9 mouse cellular contexts compared by ENCODE assay signal in genomic region chr10:43751881-43752675, GRCm38 (mm10).
A peak's percentile ranks its signal among the peaks of the same experiment; 100 is the strongest.
DNase-seq lines count a peak whose midpoint lies in the region; ATAC-seq lines count a peak whose summit lies in the region.
"Had no signal": no experiment of that assay in that cellular context is flagged by ENCODE, and none has a peak within 500 bp of the region (broad histone marks: within the 10 kb centered on the region; RNA-seq: fewer than 3 reads in every experiment).

No protein-coding gene starts in this region.

- no peaks in the 10 kb centered on the region for H3K9me3 ChIP-seq in lung, embryonic 16.5 days (ENCODE audit: control insufficient read depth, low read length)
- H3K9me3 ChIP-seq in forebrain, embryonic 15.5 days = no peaks in the 10 kb centered on the region
- H3K9me3 ChIP-seq: heart, embryonic 15.5 days had no signal

- H3K27me3 ChIP-seq in lung, embryonic 16.5 days (ENCODE audit: control insufficient read depth, insufficient read depth, low read depth, low read length) = no peaks in the 10 kb centered on the region
- H3K27me3 ChIP-seq in forebrain, embryonic 15.5 days = no peaks in the 10 kb centered on the region
- H3K27me3 ChIP-seq: heart, embryonic 15.5 days had no signal

- no peaks in the 10 kb centered on the region for H3K36me3 ChIP-seq in lung, embryonic 16.5 days (ENCODE audit: control insufficient read depth, insufficient read depth, low read length)
- no peaks in the 10 kb centered on the region for H3K36me3 ChIP-seq in forebrain, embryonic 15.5 days
- H3K36me3 ChIP-seq: heart, embryonic 15.5 days had no signal

- WGBS in lung, embryonic 16.5 days = 43% methylated on average over 5 of the region's 5 CpGs
- WGBS in forebrain, embryonic 15.5 days = 69% methylated on average over 5 of the region's 5 CpGs

- H3K27ac ChIP-seq in lung, embryonic 16.5 days (ENCODE audit: low read length) = 0 out of 2 replicates have a peak overlapping the region, but pooled peaks have one; percentile 43
- H3K27ac ChIP-seq in forebrain, embryonic 15.5 days (replicated peaks) = no peak overlapping the region
- H3K27ac ChIP-seq: heart, embryonic 15.5 days had no signal

- peaks cover 8% of the 10 kb centered on the region for H3K4me1 ChIP-seq in lung, embryonic 16.5 days (replicated peaks; ENCODE audit: control insufficient read depth, insufficient read depth, low read length)
- no peaks in the 10 kb centered on the region for H3K4me1 ChIP-seq in forebrain, embryonic 15.5 days

- no peak overlapping the region for H3K9ac ChIP-seq in lung, embryonic 16.5 days (ENCODE audit: low read length)
- H3K9ac ChIP-seq in forebrain, embryonic 15.5 days (replicated peaks) = no peak overlapping the region
- H3K9ac ChIP-seq: heart, embryonic 15.5 days had no signal

- ATAC-seq in granulocyte monocyte progenitor cell, adult 5-6 weeks (replicated peaks; ENCODE audit: poor library complexity, severe bottlenecking) = peak; percentile 99
- ATAC-seq in lung, embryonic 16.5 days (ENCODE audit: low read depth) = peak; percentile 94
- ATAC-seq in forebrain, embryonic 15.5 days (replicated peaks) = no peak

- H3K4me2 ChIP-seq in lung, embryonic 16.5 days (ENCODE audit: low read depth, low read length) = no peak overlapping the region
- H3K4me2 ChIP-seq in forebrain, embryonic 15.5 days (replicated peaks) = no peak overlapping the region
- H3K4me2 ChIP-seq: heart, embryonic 15.5 days had no signal

- H3K4me3 ChIP-seq in lung, embryonic 16.5 days (ENCODE audit: low read length) = no peak overlapping the region
- no peak overlapping the region for H3K4me3 ChIP-seq in forebrain, embryonic 15.5 days
- H3K4me3 ChIP-seq: heart, embryonic 15.5 days had no signal

- DNase-seq in layer of hippocampus, adult 11-12 months (ENCODE audit: low spot score) = peak; percentile 71
- no peak for DNase-seq in layer of hippocampus, postnatal 36 days
- peak; percentile 16 for DNase-seq in cerebellum, adult 11-12 months
- DNase-seq in kidney, adult 18-20 months = peak; percentile 87
- peak; percentile 72 for DNase-seq in skeletal muscle tissue, adult 2 months (ENCODE audit: low read depth, low spot score)

Comparison
In these comparisons a context has a peak if more than half of its experiments do, and no peak if none do; other contexts are left out.
1. DNase-seq: peak in layer of hippocampus, adult 11-12 months (single experiment), cerebellum, adult 11-12 months (single experiment), kidney, adult 18-20 months (single experiment) and skeletal muscle tissue, adult 2 months (single experiment); none in layer of hippocampus, postnatal 36 days (0 of 2).